Mouse (Mus musculus) midbrain, embryonic 14.5 days (tissue): Measurements from ENCODE around the gene App. TPM values are rescaled to one million over a fixed set of nuclear protein-coding genes. Genes with fewer than 3 reads are reported as not detected.
A peak's percentile ranks its signal among the peaks of the same experiment; 100 is the strongest.

Source experiments
- ATAC-seq: fragments of 200-750 bp; cut with Nextera tagmentation; 2 replicates; pipeline ENCODE4 v1.8.0; 2017; ENCODE audit warnings: moderate number of reproducible peaks, moderate library complexity; ENCODE audit not compliant: low FRiP score, low TSS enrichment
- DNase-seq: peaks from one replicate; pipeline ENCODE4 v3.0.0-alpha.2; 2015
- H3K27ac ChIP-seq: fragments of 300-500 bp; sonication (generic); replicated peaks from 2 replicates; pipeline ENCODE4 v1.5.1; 2014; ENCODE audit warnings: mild to moderate bottlenecking, low read depth, low read length, moderate library complexity
- H3K27me3 ChIP-seq: fragments of 300-500 bp; sonication (generic); 2 replicates; pipeline ENCODE4 v1.6.1; 2014; ENCODE audit warnings: low read length, control low read depth, mixed read lengths; ENCODE audit not compliant: control insufficient read depth, insufficient read depth
- H3K36me3 ChIP-seq: fragments of 300-500 bp; sonication (generic); 2 replicates; pipeline ENCODE4 v1.6.1; 2014; ENCODE audit warnings: low read length, control low read depth; ENCODE audit not compliant: control insufficient read depth, insufficient read depth
- H3K4me1 ChIP-seq: fragments of 300-500 bp; sonication (generic); 2 replicates; pipeline ENCODE4 v1.6.1; 2014; ENCODE audit warnings: mild to moderate bottlenecking, antibody characterized with exemption, low read length, control low read depth; ENCODE audit not compliant: control insufficient read depth, insufficient read depth
- H3K4me2 ChIP-seq: fragments of 300-500 bp; sonication (generic); 2 replicates; pipeline ENCODE4 v1.6.1; 2014; ENCODE audit warnings: mild to moderate bottlenecking, low read length, moderate library complexity
- H3K4me3 ChIP-seq: fragments of 300-500 bp; sonication (generic); replicated peaks from 2 replicates; pipeline ENCODE4 v1.5.1; 2014; ENCODE audit warnings: low read depth, low read length
- H3K9ac ChIP-seq: fragments of 300-500 bp; sonication (generic); replicated peaks from 2 replicates; pipeline ENCODE4 v1.6.1; 2014; ENCODE audit warnings: mild to moderate bottlenecking, low read length, moderate library complexity
- H3K9me3 ChIP-seq: fragments of 300-500 bp; sonication (generic); 2 replicates; pipeline ENCODE4 v1.6.1; 2016; ENCODE audit warnings: low read length, control low read depth, mixed read lengths; ENCODE audit not compliant: control insufficient read depth
- WGBS: fragments of 180-500 bp; shearing (Covaris S2); extraction: QIAGEN DNeasy Blood & Tissue Kit; methylation state at CpG from one replicate; pipeline ENCODE4 v1.1.7; 2014; 5-methylcytosine and 5-hydroxymethylcytosine counted together
- polyA plus RNA-seq: library from polyadenylated mRNA; unstranded; fragments of >200 nt; fragmentation: Nextera tagmentation; extraction: Ambion mirVana; gene quantifications from 2 replicates; pipeline ENCODE4 v1.2.1, GENCODE M21; 2014

App gene
- polyA plus RNA-seq, 1 experiment from 2014 or later = 339 TPM

DNA sequence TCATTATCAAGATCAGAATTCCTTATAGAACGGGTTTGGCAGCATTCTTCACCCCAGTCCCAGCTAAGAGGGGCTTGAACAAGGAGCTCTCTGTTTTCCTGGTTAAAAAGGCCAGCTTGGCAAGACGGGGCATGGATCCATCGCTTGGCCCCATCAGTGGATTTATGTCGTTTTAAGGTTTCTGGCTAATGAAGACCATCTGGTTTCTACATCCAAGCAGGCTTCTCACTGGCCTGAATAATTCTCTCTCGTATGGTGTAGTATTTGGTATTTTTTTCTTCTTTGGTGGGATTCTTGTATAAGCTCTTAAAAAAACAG lies 45.3 kb downstream of the App start:
- no peak overlapping the region for H3K4me3 ChIP-seq
- no peak overlapping the region for H3K27ac ChIP-seq
- ATAC-seq = no peak
- H3K4me1 ChIP-seq = peaks cover 3% of the 10 kb centered on the region; the same call in 1 of the 2 replicates
- DNase-seq = no peak
- no peak overlapping the region for H3K4me2 ChIP-seq
- H3K9ac ChIP-seq = no peak overlapping the region
- no peaks in the 10 kb centered on the region for H3K9me3 ChIP-seq
- H3K36me3 ChIP-seq = no peaks in the 10 kb centered on the region
- 61% methylated on average over 5 of the region's 5 CpGs for WGBS
- no peaks in the 10 kb centered on the region for H3K27me3 ChIP-seq

- WGBS = 87% methylated on average over 11 of the region's 11 CpGs
- Histone ChIP-seq H3K36me3 (no peaks in the 10 kb centered on the region), H3K4me1 (peaks cover 3% of the 10 kb centered on the region; the same call in 1 of the 2 replicates), H3K27ac (no peak overlapping the region), H3K27me3 (no peaks in the 10 kb centered on the region), H3K9me3 (no peaks in the 10 kb centered on the region), H3K9ac (no peak overlapping the region), H3K4me3 (no peak overlapping the region), H3K4me2 (no peak overlapping the region)
- DNase-seq = no peak
- no peak for ATAC-seq
Observed at GRCm38 (mm10) chr16:85127661-85128346, 45.8 kb downstream of the App start.

- H3K4me3 ChIP-seq = no peak overlapping the region
- WGBS = 94% methylated on average over 4 of the region's 4 CpGs
- H3K36me3 ChIP-seq = peaks cover 2% of the 10 kb centered on the region
- DNase-seq = no peak
- H3K4me2 ChIP-seq = no peak overlapping the region
- no peaks in the 10 kb centered on the region for H3K27me3 ChIP-seq
- no peak for ATAC-seq
- H3K27ac ChIP-seq = no peak overlapping the region
- peaks cover 3% of the 10 kb centered on the region; the same call in 1 of the 2 replicates for H3K4me1 ChIP-seq
- no peaks in the 10 kb centered on the region for H3K9me3 ChIP-seq
- no peak overlapping the region for H3K9ac ChIP-seq
Observed at GRCm38 (mm10) chr16:85124649-85125048, 48.9 kb downstream of the App start.

GRCm38 (mm10) chr16:85121983-85122382 lies 51.6 kb downstream of the App start:
- H3K27me3 ChIP-seq = no peaks in the 10 kb centered on the region
- peaks cover 11% of the 10 kb centered on the region for H3K36me3 ChIP-seq
- no peaks in the 10 kb centered on the region for H3K9me3 ChIP-seq
- 0 out of 2 replicates have a peak, but pooled peaks cover 7% of the 10 kb centered on the region for H3K4me1 ChIP-seq
- H3K4me2 ChIP-seq = no peak overlapping the region
- 79% methylated on average over 5 of the region's 5 CpGs for WGBS
- ATAC-seq (no peak), DNase-seq (no peak)
- no peak overlapping the region for H3K9ac ChIP-seq
- no peak overlapping the region for H3K27ac ChIP-seq
- H3K4me3 ChIP-seq = no peak overlapping the region

DNA sequence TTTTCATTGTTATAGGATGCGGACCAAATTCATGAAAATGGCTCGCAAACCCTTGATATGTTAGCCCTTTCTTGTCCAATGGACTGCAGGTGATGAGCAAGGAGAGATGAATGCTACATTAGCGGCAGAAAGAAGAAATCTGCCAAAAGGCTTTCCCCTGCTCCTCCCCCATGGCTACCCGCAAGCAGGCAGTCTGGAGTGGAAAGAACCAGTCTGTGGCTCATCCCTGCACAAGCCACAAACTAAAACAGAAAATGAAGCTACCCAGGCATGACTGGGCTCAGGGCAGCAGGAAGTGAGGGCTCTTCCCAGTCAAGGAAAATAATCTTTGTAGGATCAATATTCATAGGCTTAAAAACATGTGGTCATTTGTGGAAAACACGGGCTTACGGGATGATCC lies 54.6 kb downstream of the App start:
- 0 out of 2 replicates have a peak, but pooled peaks cover 7% of the 10 kb centered on the region for H3K4me1 ChIP-seq
- no peak for ATAC-seq
- peaks cover 16% of the 10 kb centered on the region for H3K36me3 ChIP-seq
- no peaks in the 10 kb centered on the region for H3K27me3 ChIP-seq
- H3K4me3 ChIP-seq = no peak overlapping the region
- WGBS = 94% methylated on average over 6 of the region's 6 CpGs
- no peak overlapping the region for H3K4me2 ChIP-seq
- no peak overlapping the region for H3K27ac ChIP-seq
- DNase-seq = no peak
- H3K9ac ChIP-seq = no peak overlapping the region
- H3K9me3 ChIP-seq = no peaks in the 10 kb centered on the region

- Histone ChIP-seq H3K36me3 (peaks cover 16% of the 10 kb centered on the region), H3K9ac (no peak overlapping the region), H3K9me3 (no peaks in the 10 kb centered on the region), H3K27ac (no peak overlapping the region; the same call in 1 of the 2 replicates), H3K4me3 (no peak overlapping the region), H3K27me3 (no peaks in the 10 kb centered on the region), H3K4me1 (0 out of 2 replicates have a peak, but pooled peaks cover 7% of the 10 kb centered on the region), H3K4me2 (no peak overlapping the region)
- WGBS = 10% methylated on average over 1 of the region's 1 CpGs
- ATAC-seq (peak; percentile 31; the same call in 1 of the 2 replicates), DNase-seq (no peak)
Observed at GRCm38 (mm10) chr16:85117541-85117940, 56.0 kb downstream of the App start.

- Histone ChIP-seq H3K36me3 (peaks cover 16% of the 10 kb centered on the region), H3K4me3 (no peak overlapping the region), H3K9ac (no peak overlapping the region), H3K9me3 (no peaks in the 10 kb centered on the region), H3K27me3 (no peaks in the 10 kb centered on the region), H3K4me1 (peaks cover 10% of the 10 kb centered on the region; the same call in 1 of the 2 replicates), H3K4me2 (no peak overlapping the region), H3K27ac (no peak overlapping the region)
- ATAC-seq (no peak), DNase-seq (no peak)
- 87% methylated on average over 5 of the region's 5 CpGs for WGBS
Observed at GRCm38 (mm10) chr16:85115837-85116236, 57.7 kb downstream of the App start.

- WGBS = 98% methylated on average over 1 of the region's 1 CpGs
- Histone ChIP-seq H3K27ac (no peak overlapping the region), H3K36me3 (peaks cover 15% of the 10 kb centered on the region), H3K4me1 (peaks cover 19% of the 10 kb centered on the region; the same call in 1 of the 2 replicates), H3K4me2 (no peak overlapping the region), H3K4me3 (no peak overlapping the region), H3K9me3 (no peaks in the 10 kb centered on the region), H3K9ac (no peak overlapping the region), H3K27me3 (no peaks in the 10 kb centered on the region)
- DNase-seq (no peak), ATAC-seq (no peak)
Observed at GRCm38 (mm10) chr16:85114742-85115141, 58.8 kb downstream of the App start.

DNA sequence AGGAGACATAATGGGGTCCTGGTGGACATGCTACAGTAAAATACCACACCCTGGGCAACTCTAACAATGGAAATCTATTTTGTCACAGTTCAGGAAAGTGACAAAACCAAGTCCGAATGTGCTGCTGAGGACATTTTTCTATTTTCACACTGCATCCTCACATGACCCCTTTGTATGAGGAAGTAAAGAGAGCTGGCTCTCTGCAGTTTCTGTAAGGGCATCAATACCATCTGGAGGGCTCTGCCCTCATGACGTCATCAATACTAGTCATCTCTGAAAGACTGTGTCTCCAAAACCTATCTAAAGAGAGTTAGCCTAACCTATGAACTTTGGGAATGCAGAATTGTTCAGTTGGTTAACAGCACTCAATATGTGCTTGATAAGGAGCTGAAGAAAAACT lies 59.6 kb downstream of the App start:
- Histone ChIP-seq H3K4me1 (peaks cover 19% of the 10 kb centered on the region; the same call in 1 of the 2 replicates), H3K9ac (no peak overlapping the region), H3K36me3 (0 out of 2 replicates have a peak, but pooled peaks cover 9% of the 10 kb centered on the region), H3K27ac (no peak overlapping the region), H3K4me2 (no peak overlapping the region), H3K9me3 (no peaks in the 10 kb centered on the region), H3K4me3 (no peak overlapping the region), H3K27me3 (no peaks in the 10 kb centered on the region)
- DNase-seq = no peak
- 92% methylated on average over 2 of the region's 2 CpGs for WGBS
- ATAC-seq = no peak
